Mouse (Mus musculus) telencephalon, adult 2 months (tissue): ENCODE data around the gene Rapgef1.

Source experiments
- DNase-seq: peaks from one replicate; pipeline ENCODE4 v3.0.0-alpha.2; 2011; ENCODE audit warnings: low read depth, low spot score

Rapgef1 gene

GRCm38 (mm10) chr2:29645071-29645628 lies 25.6 kb downstream of the Rapgef1 start:
- DNase-seq: no peak

- no peak for DNase-seq
These were observed 27.1 kb downstream of the Rapgef1 start for GRCm38 (mm10) chr2:29646613-29647012.

- no peak for DNase-seq
These were observed 27.6 kb downstream of the Rapgef1 start for GRCm38 (mm10) chr2:29647162-29647561.

- peak; percentile 93 for DNase-seq
These were observed 28.3 kb downstream of the Rapgef1 start for GRCm38 (mm10) chr2:29647808-29648207.

GRCm38 (mm10) chr2:29648956-29649794 lies 29.7 kb downstream of the Rapgef1 start:
- DNase-seq: peak; percentile 53

GRCm38 (mm10) chr2:29649795-29650457 lies 30.4 kb downstream of the Rapgef1 start:
- no peak for DNase-seq

GRCm38 (mm10) chr2:29651876-29652275 lies 32.4 kb downstream of the Rapgef1 start:
- DNase-seq: no peak

GRCm38 (mm10) chr2:29655433-29655832 lies 35.9 kb downstream of the Rapgef1 start:
- DNase-seq: no peak

GRCm38 (mm10) chr2:29656095-29656494 lies 36.6 kb downstream of the Rapgef1 start:
- no peak for DNase-seq

GRCm38 (mm10) chr2:29657089-29657488 lies 37.6 kb downstream of the Rapgef1 start:
- no peak for DNase-seq

- no peak for DNase-seq
These were observed 42.3 kb downstream of the Rapgef1 start for GRCm38 (mm10) chr2:29661751-29662191.

- DNase-seq: no peak
These were observed 43.8 kb downstream of the Rapgef1 start for GRCm38 (mm10) chr2:29663260-29663877.

GRCm38 (mm10) chr2:29665421-29665820 lies 45.9 kb downstream of the Rapgef1 start:
- DNase-seq: no peak

- no peak for DNase-seq
These were observed 47.1 kb downstream of the Rapgef1 start for GRCm38 (mm10) chr2:29666589-29666988.

GRCm38 (mm10) chr2:29667109-29667508 lies 47.6 kb downstream of the Rapgef1 start:
- DNase-seq: no peak

GRCm38 (mm10) chr2:29668011-29668691 lies 48.6 kb downstream of the Rapgef1 start:
- DNase-seq: no peak

GRCm38 (mm10) chr2:29668963-29669362 lies 49.4 kb downstream of the Rapgef1 start:
- DNase-seq: no peak

GRCm38 (mm10) chr2:29669711-29670110 lies 50.2 kb downstream of the Rapgef1 start:
- DNase-seq: peak; percentile 58

GRCm38 (mm10) chr2:29670231-29670991 lies 50.9 kb downstream of the Rapgef1 start:
- DNase-seq: peak; percentile 54

GRCm38 (mm10) chr2:29671374-29671773 lies 51.9 kb downstream of the Rapgef1 start:
- DNase-seq: no peak

- DNase-seq: no peak
These were observed 52.3 kb downstream of the Rapgef1 start for GRCm38 (mm10) chr2:29671856-29672255.
